Mouse (Mus musculus) thymus, adult 2 months (tissue): ENCODE measurements at regions not wholly inside any gene's neighbourhood (a gene's known extent, or its start where the extent isn't known, plus 50 kb on each side); places are given as distances from the start of the nearest gene placed in this dataset.

Experiments used
- DNase-seq: peaks from one replicate; pipeline ENCODE4 v3.0.0; 2021
- H3K27ac ChIP-seq: fragments of 200-500 bp; 2 replicates; pipeline ENCODE4 v1.5.1; 2012; ENCODE audit warnings: low read length, control low read depth; ENCODE audit not compliant: control insufficient read depth, insufficient read depth
- H3K27me3 ChIP-seq: fragments of 200-500 bp; 2 replicates; pipeline ENCODE4 v1.6.1; 2012; ENCODE audit warnings: mild to moderate bottlenecking, low read length, moderate library complexity, mixed read lengths; ENCODE audit not compliant: control insufficient read depth, insufficient read depth
- H3K36me3 ChIP-seq: fragments of 200-500 bp; 2 replicates; pipeline ENCODE4 v1.6.1; 2012; ENCODE audit warnings: mild to moderate bottlenecking, low read length, moderate library complexity; ENCODE audit not compliant: control insufficient read depth, insufficient read depth
- H3K4me1 ChIP-seq: fragments of 200-500 bp; replicated peaks from 2 replicates; pipeline ENCODE4 v1.6.1; 2012; ENCODE audit warnings: low read length; ENCODE audit not compliant: control insufficient read depth, insufficient read depth
- H3K4me3 ChIP-seq: fragments of 200-500 bp; 2 replicates; pipeline ENCODE4 v1.5.1; 2012; ENCODE audit warnings: mild to moderate bottlenecking, low read length, control low read depth, moderate library complexity; ENCODE audit not compliant: control insufficient read depth, insufficient read depth
- CTCF ChIP-seq: fragments of 200-500 bp; IDR thresholded peaks from 2 replicates; pipeline ENCODE4 v1.5.1; 2012; ENCODE audit warnings: mild to moderate bottlenecking, control low read depth, low read length, moderate library complexity, borderline replicate concordance; ENCODE audit not compliant: control insufficient read depth, poor library complexity, insufficient read depth; ENCODE audit errors: extremely low read depth
- POLR2A ChIP-seq: fragments of 200-500 bp; IDR thresholded peaks from 2 replicates; pipeline ENCODE4 v1.6.1; 2012; ENCODE audit warnings: mild to moderate bottlenecking, low read length, control low read depth, moderate library complexity; ENCODE audit not compliant: control insufficient read depth, poor library complexity, insufficient read depth; ENCODE audit errors: extremely low read depth
- WGBS: fragments of 180-500 bp; shearing (Covaris S2); methylation state at CpG from one replicate; pipeline ENCODE4 v1.1.7; 2018; 5-methylcytosine and 5-hydroxymethylcytosine counted together

DNA sequence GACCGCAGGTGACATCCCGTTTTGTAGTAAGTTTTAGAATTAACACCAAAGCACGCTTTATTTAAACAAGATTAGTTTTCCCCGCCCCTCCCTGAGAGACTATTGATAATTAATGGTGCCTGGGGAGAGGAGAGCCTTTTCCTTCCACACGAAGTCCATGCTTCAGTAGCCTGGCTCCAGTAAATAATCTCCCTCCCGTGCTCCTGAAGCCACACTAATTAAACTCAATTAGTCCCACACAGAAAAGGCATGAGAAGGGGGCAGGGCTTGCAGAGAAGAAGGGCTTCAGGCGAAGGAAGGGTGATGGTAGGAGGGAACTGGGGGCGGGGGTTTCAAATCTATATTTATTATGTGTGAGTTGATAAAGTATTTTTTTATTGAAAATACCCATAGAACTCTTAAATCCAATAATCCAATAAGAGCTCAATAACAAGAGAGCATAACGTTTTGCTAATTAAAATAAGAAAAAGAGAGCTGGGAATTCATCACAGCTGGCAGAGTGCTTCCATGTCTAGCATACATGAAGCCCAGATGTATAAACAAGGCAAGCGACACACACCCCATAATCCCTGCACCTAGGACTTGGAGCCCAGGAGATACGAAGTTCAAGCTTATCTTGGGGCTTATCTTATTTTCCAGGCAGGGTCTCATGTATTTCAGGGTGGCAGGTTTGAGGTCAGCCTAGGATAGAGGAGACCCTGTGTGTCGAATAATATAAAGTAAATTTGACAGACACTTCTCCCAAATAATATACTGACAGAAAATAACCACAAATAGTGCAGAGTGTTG lies 684.7 kb downstream of the Hs3st4 start:
- Histone ChIP-seq H3K27me3 (no peaks in the 10 kb centered on the region), H3K4me1 (no peaks in the 10 kb centered on the region), H3K27ac (no peak overlapping the region), H3K36me3 (no peaks in the 10 kb centered on the region), H3K4me3 (no peak overlapping the region)
- no peak for DNase-seq
- TF ChIP-seq CTCF (no peak), POLR2A (no peak)
- 70% methylated on average over 12 of the region's 12 CpGs for WGBS

DNA sequence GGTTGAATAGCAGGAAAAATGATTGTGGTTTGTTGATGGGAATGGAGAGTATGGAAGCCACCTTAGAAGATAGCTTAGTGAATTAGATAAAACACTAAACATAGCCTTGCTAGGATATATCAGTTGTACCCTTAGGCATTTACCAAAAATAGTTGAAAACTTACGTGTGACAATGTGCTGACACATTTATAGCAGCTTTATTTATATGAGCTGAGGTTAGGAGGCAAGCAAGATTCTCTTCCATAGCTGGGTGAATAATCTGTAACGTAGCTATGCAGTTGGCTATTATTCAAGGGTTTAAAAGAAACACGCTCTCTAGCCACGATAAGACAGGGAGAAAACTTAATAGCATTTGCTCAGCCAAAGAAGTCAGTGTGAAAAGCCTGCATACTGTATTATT lies 685.4 kb downstream of the Hs3st4 start:
- no peak for TF ChIP-seq POLR2A
- TF ChIP-seq CTCF: no peak
- WGBS: 89% methylated on average over 4 of the region's 4 CpGs
- no peaks in the 10 kb centered on the region for H3K27me3 ChIP-seq
- no peaks in the 10 kb centered on the region for H3K36me3 ChIP-seq
- DNase-seq: no peak
- H3K4me3 ChIP-seq: no peak overlapping the region
- H3K27ac ChIP-seq: no peak overlapping the region
- no peaks in the 10 kb centered on the region for H3K4me1 ChIP-seq

DNA sequence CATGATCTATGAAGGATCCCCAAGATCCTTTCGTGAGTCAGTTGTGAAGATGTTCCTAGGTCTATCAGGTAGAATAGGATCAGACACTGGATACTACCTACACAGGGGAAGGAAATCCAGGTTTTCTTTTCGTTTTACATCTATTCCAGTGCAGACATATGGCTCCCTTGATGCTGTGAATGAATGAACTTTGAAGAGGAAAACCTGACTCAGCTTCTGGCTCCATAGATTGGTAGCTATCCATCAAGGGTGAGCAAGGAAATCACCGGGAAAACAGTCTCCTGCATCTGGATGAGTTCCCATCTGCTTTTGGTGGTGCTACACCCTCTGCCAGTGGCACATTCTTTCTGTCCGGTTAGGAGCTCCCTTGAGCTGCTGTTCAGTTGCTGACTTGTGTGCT lies 687.8 kb downstream of the Hs3st4 start:
- 76% methylated on average over 4 of the region's 4 CpGs for WGBS
- Histone ChIP-seq H3K27me3 (no peaks in the 10 kb centered on the region), H3K4me1 (no peaks in the 10 kb centered on the region), H3K27ac (no peak overlapping the region), H3K36me3 (no peaks in the 10 kb centered on the region), H3K4me3 (no peak overlapping the region)
- TF ChIP-seq POLR2A (no peak), CTCF (no peak)
- DNase-seq: no peak

GRCm38 (mm10) chr7:124671117-124671516 lies 688.4 kb downstream of the Hs3st4 start:
- Histone ChIP-seq H3K27me3 (no peaks in the 10 kb centered on the region), H3K4me3 (no peak overlapping the region), H3K36me3 (no peaks in the 10 kb centered on the region), H3K27ac (no peak overlapping the region), H3K4me1 (no peaks in the 10 kb centered on the region)
- DNase-seq: no peak
- TF ChIP-seq CTCF (no peak), POLR2A (no peak)

DNA sequence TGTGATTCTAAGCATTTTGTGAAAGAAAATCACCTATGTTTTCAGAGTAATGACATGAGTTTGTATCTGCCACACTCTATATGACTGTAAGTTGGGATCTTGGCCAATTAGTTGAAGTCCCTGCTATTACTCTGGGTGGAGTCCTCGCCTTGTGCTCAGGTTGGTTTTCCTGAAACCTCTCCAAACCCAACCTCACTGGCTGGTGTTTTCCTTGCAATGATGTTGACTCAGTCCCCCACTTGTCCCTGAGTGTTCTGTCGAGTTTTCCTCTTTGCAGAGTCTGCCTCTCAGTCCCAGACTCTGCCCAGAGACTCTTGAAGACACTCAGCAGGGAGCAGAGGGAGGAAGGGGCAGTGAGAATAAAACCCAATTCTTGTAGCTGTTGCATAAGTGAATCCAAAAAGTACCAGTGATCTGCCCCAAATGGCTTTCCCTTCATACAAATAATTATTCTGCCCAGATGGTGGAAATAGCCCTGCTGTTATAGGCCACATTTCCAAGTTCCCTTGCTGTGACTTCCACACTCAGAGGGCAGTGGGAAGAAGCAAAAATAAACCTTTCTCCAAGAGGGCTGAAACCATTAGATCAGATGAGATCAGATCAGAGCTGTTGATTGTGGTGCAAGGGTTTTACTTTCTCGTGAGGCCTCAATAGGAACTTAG lies 694.3 kb downstream of the Hs3st4 start:
- Histone ChIP-seq H3K36me3 (no peaks in the 10 kb centered on the region), H3K4me1 (no peaks in the 10 kb centered on the region), H3K27ac (no peak overlapping the region), H3K27me3 (no peaks in the 10 kb centered on the region), H3K4me3 (no peak overlapping the region)
- TF ChIP-seq CTCF (no peak), POLR2A (no peak)
- DNase-seq: no peak
- 50% methylated on average over 3 of the region's 3 CpGs for WGBS

GRCm38 (mm10) chr7:124680561-124680960 lies 697.9 kb downstream of the Hs3st4 start:
- H3K4me1 ChIP-seq: no peaks in the 10 kb centered on the region
- H3K27ac ChIP-seq: no peak overlapping the region
- H3K36me3 ChIP-seq: no peaks in the 10 kb centered on the region
- TF ChIP-seq CTCF: no peak
- TF ChIP-seq POLR2A: no peak
- no peak overlapping the region for H3K4me3 ChIP-seq
- DNase-seq: no peak
- H3K27me3 ChIP-seq: no peaks in the 10 kb centered on the region

- TF ChIP-seq CTCF: no peak
- no peak for TF ChIP-seq POLR2A
- H3K4me1 ChIP-seq: no peaks in the 10 kb centered on the region
- 89% methylated on average over 10 of the region's 10 CpGs for WGBS
- H3K4me3 ChIP-seq: no peak overlapping the region
- H3K27ac ChIP-seq: no peak overlapping the region
- H3K27me3 ChIP-seq: no peaks in the 10 kb centered on the region
- H3K36me3 ChIP-seq: no peaks in the 10 kb centered on the region
- DNase-seq: no peak
These were observed 698.5 kb downstream of the Hs3st4 start for GRCm38 (mm10) chr7:124681212-124681611.
